Mouse (Mus musculus) erythroid progenitor cell, adult 5-6 weeks (primary cell): ENCODE data around the gene Spint2. TPM values are rescaled to one million over a fixed set of nuclear protein-coding genes. Genes with fewer than 3 reads are reported as not detected.

Source experiments
- ATAC-seq: replicated peaks from 2 replicates; pipeline ENCODE4 v1.8.0; 2016; ENCODE audit warnings: moderate number of reproducible peaks, mild to moderate bottlenecking, moderate TSS enrichment, inconsistent platforms; ENCODE audit not compliant: poor library complexity, low FRiP score, severe bottlenecking
- total RNA-seq, 2 experiments: library from RNA; stranded (forward) in 1 of 2; stranded (reverse) in 1 of 2; fragments of 150-400 nt in 1 of 2; fragments of 186-747, 209-891 nt in 1 of 2; gene quantifications; 2 replicates each; pipeline versions ENCODE4 v1.2.3 to v1.2.4; 2015 to 2017; ENCODE audit warnings: low replicate concordance in 2 of 2

Spint2 gene
- total RNA-seq (2015; ENCODE audit: low replicate concordance) (4.2 and 7.9 TPM in 2 replicates), total RNA-seq (2017; ENCODE audit: low replicate concordance) (3.0 TPM in 1 of 2 replicates, not detected in the other)

GRCm38 (mm10) chr7:29281201-29282073 is at the start of gene Spint2:
Gene Spint2 (minus strand): TSS chr7:29281912.
- ATAC-seq: no peak

GRCm38 (mm10) chr7:29328984-29329383 is 47.3 kb upstream of the Spint2 start:
- ATAC-seq: no peak

GRCm38 (mm10) chr7:29327087-29327486 is 45.4 kb upstream of the Spint2 start:
- ATAC-seq: no peak

GRCm38 (mm10) chr7:29319337-29320307 is 37.9 kb upstream of the Spint2 start:
- ATAC-seq: no peak

GRCm38 (mm10) chr7:29318115-29318911 is 36.6 kb upstream of the Spint2 start:
- no peak for ATAC-seq

GRCm38 (mm10) chr7:29317558-29317957 is 35.8 kb upstream of the Spint2 start:
- ATAC-seq: no peak

- ATAC-seq: no peak
These were observed 35.3 kb upstream of the Spint2 start for GRCm38 (mm10) chr7:29316976-29317375.

- ATAC-seq: no peak
These were observed 34.5 kb upstream of the Spint2 start for GRCm38 (mm10) chr7:29316137-29316734.

- no peak for ATAC-seq
These were observed 33.3 kb upstream of the Spint2 start for GRCm38 (mm10) chr7:29314844-29315628.

GRCm38 (mm10) chr7:29313572-29314261 is 32.0 kb upstream of the Spint2 start:
- no peak for ATAC-seq

- no peak for ATAC-seq
These were observed 31.3 kb upstream of the Spint2 start for GRCm38 (mm10) chr7:29313051-29313450.

- no peak for ATAC-seq
These were observed 28.0 kb upstream of the Spint2 start for GRCm38 (mm10) chr7:29309749-29310148.

GRCm38 (mm10) chr7:29309221-29309721 is 27.6 kb upstream of the Spint2 start:
- no peak for ATAC-seq

GRCm38 (mm10) chr7:29307350-29308104 is 25.8 kb upstream of the Spint2 start:
- ATAC-seq: no peak; the same call in 1 of the 2 replicates

- no peak for ATAC-seq
These were observed 24.9 kb upstream of the Spint2 start for GRCm38 (mm10) chr7:29306619-29307018.

- no peak for ATAC-seq
These were observed 24.4 kb upstream of the Spint2 start for GRCm38 (mm10) chr7:29306108-29306507.
